Mouse (Mus musculus): Measurements from ENCODE around the gene Krtap4-13.

DNA sequence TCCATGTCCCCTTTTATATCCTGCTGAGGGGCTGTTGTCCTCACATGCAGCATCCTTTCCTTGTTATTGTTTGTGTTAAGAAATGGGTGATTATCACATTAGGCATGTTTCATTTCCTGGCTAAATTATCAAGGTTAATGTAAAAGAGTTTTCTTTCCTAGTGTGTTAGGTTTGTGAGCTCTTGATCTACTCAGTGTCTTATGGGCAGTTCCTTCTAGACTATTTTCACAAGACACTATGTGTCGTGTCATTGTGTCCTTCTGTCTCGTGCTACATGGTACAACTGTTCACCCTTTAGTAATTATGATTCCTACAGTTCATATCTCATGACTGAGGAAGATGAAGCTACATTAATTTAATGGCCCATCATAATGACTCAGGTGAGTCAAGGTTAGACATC, 16.3 kb downstream of the Krtap4-13 start, which contains the start of gene Gm11596:
- TF ChIP-seq CEBPB (IDR thresholded peaks at IDR 0.05; ENCODE audit: insufficient read depth, poor library complexity, severe bottlenecking) (no peak), E2F4 (IDR thresholded peaks at IDR 0.05; ENCODE audit: insufficient read depth) (no peak), TCF3 (IDR thresholded peaks at IDR 0.05; ENCODE audit: insufficient read length, low read depth) (no peak), USF1 (IDR thresholded peaks at IDR 0.05; ENCODE audit: low read depth) (no peak), MAX (IDR thresholded peaks at IDR 0.05; ENCODE audit: low read depth) (no peak), REST (IDR thresholded peaks at IDR 0.05; ENCODE audit: insufficient read depth, insufficient read length) (no peak), POLR2AphosphoS2 (IDR thresholded peaks at IDR 0.05; ENCODE audit: insufficient read length, low read depth) (no peak)
